Mouse (Mus musculus) kidney, adult 2 months (tissue): ENCODE data around the gene Ttc7b.

Experiments
- CTCF ChIP-seq: fragments of 200-500 bp; conservative IDR thresholded peaks from 2 replicates; pipeline ENCODE4 v1.5.1; 2011; ENCODE audit warnings: low read depth, mild to moderate bottlenecking, control low read depth, low read length, moderate library complexity, mixed read lengths; ENCODE audit not compliant: insufficient read depth, insufficient read length
- POLR2A ChIP-seq: fragments of 200-500 bp; IDR thresholded peaks from one replicate; pipeline ENCODE4 v1.6.1; 2011; ENCODE audit warnings: low read depth, low read length, control low read depth

- TF ChIP-seq CTCF (no peak), POLR2A (no peak)
Observed at GRCm38 (mm10) chr12:100478615-100479014, 42.0 kb downstream of the Ttc7b start.
